Mouse (Mus musculus) forebrain, embryonic 14.5 days (tissue): ENCODE results near the gene Rtn4rl2. TPM values are rescaled to one million over a fixed set of nuclear protein-coding genes. Genes with fewer than 3 reads are reported as not detected.
A peak's percentile ranks its signal among the peaks of the same experiment; 100 is the strongest.

Experiments used
- ATAC-seq: fragments of 200-750 bp; cut with Nextera tagmentation; 2 replicates; pipeline ENCODE4 v1.8.0; 2017; ENCODE audit warnings: mild to moderate bottlenecking, moderate library complexity
- DNase-seq: peaks from one replicate; pipeline ENCODE4 v3.0.0-alpha.2; 2015; ENCODE audit warnings: low spot score
- H3K27ac ChIP-seq: fragments of 300-500 bp; sonication (generic); 2 replicates; pipeline ENCODE4 v1.5.1; 2014; ENCODE audit warnings: low read depth, mild to moderate bottlenecking, control low read depth, low read length, moderate library complexity
- H3K27me3 ChIP-seq: fragments of 300-500 bp; sonication (generic); replicated peaks from 2 replicates; pipeline ENCODE4 v1.6.1; 2014; ENCODE audit warnings: low read length, control low read depth, mixed read lengths; ENCODE audit not compliant: control insufficient read depth, insufficient read depth
- H3K36me3 ChIP-seq: fragments of 300-500 bp; sonication (generic); 2 replicates; pipeline ENCODE4 v1.6.1; 2014; ENCODE audit warnings: low read length, control low read depth; ENCODE audit not compliant: control insufficient read depth, insufficient read depth
- H3K4me1 ChIP-seq: fragments of 300-500 bp; sonication (generic); 2 replicates; pipeline ENCODE4 v1.6.1; 2014; ENCODE audit warnings: antibody characterized with exemption, low read length, control low read depth; ENCODE audit not compliant: control insufficient read depth, insufficient read depth
- H3K4me2 ChIP-seq: fragments of 300-500 bp; sonication (generic); 2 replicates; pipeline ENCODE4 v1.6.1; 2014; ENCODE audit warnings: mild to moderate bottlenecking, control low read depth, low read length
- H3K4me3 ChIP-seq: fragments of 300-500 bp; sonication (generic); 2 replicates; pipeline ENCODE4 v1.5.1; 2014; ENCODE audit warnings: low read depth, low read length, control low read depth
- H3K9ac ChIP-seq: fragments of 300-500 bp; sonication (generic); 2 replicates; pipeline ENCODE4 v1.6.1; 2014; ENCODE audit warnings: mild to moderate bottlenecking, low read length, control low read depth, moderate library complexity
- H3K9me3 ChIP-seq: fragments of 300-500 bp; sonication (generic); replicated peaks from 2 replicates; pipeline ENCODE4 v1.6.1; 2016; ENCODE audit warnings: low read length, control low read depth, mixed read lengths; ENCODE audit not compliant: control insufficient read depth
- WGBS: fragments of 180-500 bp; shearing (Covaris S2); extraction: QIAGEN DNeasy Blood & Tissue Kit; methylation state at CpG from one replicate; pipeline ENCODE4 v1.1.7; 2014; 5-methylcytosine and 5-hydroxymethylcytosine counted together
- polyA plus RNA-seq: library from polyadenylated mRNA; unstranded; fragments of >200 nt; fragmentation: Nextera tagmentation; extraction: Ambion mirVana; gene quantifications from 2 replicates; pipeline ENCODE4 v1.2.1, GENCODE M21; 2014

Rtn4rl2 gene
- polyA plus RNA-seq, 1 experiment from 2014 or later: 7.5 TPM

- peak overlapping the region; percentile 72 for H3K9ac ChIP-seq
- no peaks in the 10 kb centered on the region for H3K9me3 ChIP-seq
- no peaks in the 10 kb centered on the region for H3K36me3 ChIP-seq
- peak overlapping the region; percentile 83 for H3K4me2 ChIP-seq
- DNase-seq (peak; percentile 82), ATAC-seq (peak; percentile 29)
- under 1% methylated on average over 58 of the region's 58 CpGs for WGBS
- H3K4me1 ChIP-seq: peaks cover 20% of the 10 kb centered on the region
- peaks cover 46% of the 10 kb centered on the region for H3K27me3 ChIP-seq
- peak overlapping the region; percentile 89 for H3K27ac ChIP-seq
- peak overlapping the region; percentile 67 for H3K4me3 ChIP-seq
Observed at GRCm38 (mm10) chr2:84887411-84888271, 1.1 kb upstream of the Rtn4rl2 start.

GRCm38 (mm10) chr2:84886821-84887281 lies 341 bp upstream of the Rtn4rl2 start:
- WGBS: 1% methylated on average over 39 of the region's 39 CpGs
- DNase-seq: peak; percentile 89
- ATAC-seq: peak; percentile 61
- Histone ChIP-seq H3K4me1 (peaks cover 20% of the 10 kb centered on the region), H3K4me3 (peak overlapping the region; percentile 67), H3K36me3 (no peaks in the 10 kb centered on the region), H3K4me2 (peak overlapping the region; percentile 83), H3K27me3 (peaks cover 51% of the 10 kb centered on the region), H3K9me3 (no peaks in the 10 kb centered on the region), H3K9ac (peak overlapping the region; percentile 72), H3K27ac (peak overlapping the region; percentile 70; the same call in 1 of the 2 replicates)

DNA sequence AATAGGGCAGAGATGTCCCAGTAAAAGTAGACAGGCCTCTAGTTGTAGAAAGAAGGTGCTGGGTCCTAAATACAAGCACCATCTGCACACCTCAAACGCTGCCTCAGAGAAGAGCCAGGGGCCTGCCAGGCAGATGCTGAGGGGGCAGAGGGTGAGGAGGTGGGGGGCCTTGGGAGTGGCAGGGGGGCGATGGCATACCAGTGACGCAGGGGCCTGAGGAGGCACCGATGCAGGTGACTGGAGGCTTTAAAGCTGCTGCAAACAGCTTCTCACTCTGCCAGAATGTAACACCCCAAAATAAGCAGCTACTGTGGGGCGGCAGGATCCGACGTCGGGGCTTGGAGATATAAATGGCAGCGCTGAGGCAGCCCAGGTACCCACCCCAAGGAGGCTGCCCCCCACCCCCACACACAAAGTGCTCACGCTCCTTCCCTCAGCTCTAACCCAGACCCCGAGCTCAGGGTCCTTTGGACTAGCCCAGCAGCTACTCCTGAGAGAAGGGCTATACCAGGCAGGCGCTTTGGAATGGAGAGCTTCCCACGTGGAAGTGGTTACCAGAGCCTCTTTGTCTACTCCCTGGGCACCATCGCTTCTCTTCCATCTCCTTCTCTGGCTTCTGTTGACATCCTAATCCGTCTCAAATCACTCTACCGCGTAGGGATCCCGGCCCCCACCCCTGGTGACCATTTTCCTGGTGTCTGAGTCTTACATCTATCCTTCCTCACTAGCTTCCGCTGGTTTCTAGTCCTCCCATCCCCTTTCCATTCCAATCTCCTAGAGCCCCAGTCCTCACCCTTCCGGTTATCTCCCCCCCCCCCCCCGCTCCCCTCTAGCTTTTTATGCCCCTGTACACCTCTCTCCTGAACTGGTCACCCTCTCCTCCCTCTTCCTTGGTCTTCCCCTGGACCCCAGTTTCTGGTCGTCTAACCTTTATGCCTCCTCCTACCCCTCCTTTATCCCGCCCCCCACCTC lies 1.1 kb downstream of the Rtn4rl2 start:
- WGBS: 9% methylated on average over 21 of the region's 23 CpGs
- no peaks in the 10 kb centered on the region for H3K36me3 ChIP-seq
- DNase-seq (no peak), ATAC-seq (no peak)
- H3K4me1 ChIP-seq: peaks cover 20% of the 10 kb centered on the region
- H3K4me3 ChIP-seq: peak overlapping the region; percentile 67
- peaks cover 51% of the 10 kb centered on the region for H3K27me3 ChIP-seq
- H3K4me2 ChIP-seq: peak overlapping the region; percentile 83
- peak overlapping the region; percentile 72 for H3K9ac ChIP-seq
- no peaks in the 10 kb centered on the region for H3K9me3 ChIP-seq
- H3K27ac ChIP-seq: no peak overlapping the region

DNA sequence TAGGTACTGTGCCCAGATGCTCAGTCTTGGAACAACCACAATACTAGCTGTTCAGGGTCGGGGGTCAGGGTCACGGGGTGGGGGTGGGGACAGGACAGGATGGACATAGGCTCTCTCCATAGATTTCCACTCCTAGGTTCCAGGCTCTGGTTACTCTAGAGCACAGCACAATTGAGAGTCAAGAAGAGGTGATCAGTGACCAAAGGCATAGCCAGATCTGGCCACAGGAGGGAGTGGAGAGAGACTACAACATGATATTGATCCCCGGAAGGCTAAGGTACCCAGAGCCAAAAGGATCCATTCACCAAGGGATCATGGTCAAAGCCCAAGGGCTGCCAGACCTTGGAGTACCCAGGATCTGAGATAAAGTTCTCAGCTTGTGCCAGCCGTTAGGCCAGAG lies 1.9 kb downstream of the Rtn4rl2 start:
- Histone ChIP-seq H3K36me3 (no peaks in the 10 kb centered on the region), H3K27ac (no peak overlapping the region), H3K4me3 (peak overlapping the region; percentile 67), H3K4me1 (peaks cover 20% of the 10 kb centered on the region), H3K27me3 (peaks cover 51% of the 10 kb centered on the region), H3K9me3 (no peaks in the 10 kb centered on the region), H3K4me2 (peak overlapping the region; percentile 83), H3K9ac (no peak overlapping the region; the same call in 1 of the 2 replicates)
- 56% methylated on average over 4 of the region's 4 CpGs for WGBS
- ATAC-seq (no peak), DNase-seq (no peak)

- peaks cover 15% of the 10 kb centered on the region for H3K4me1 ChIP-seq
- H3K36me3 ChIP-seq: no peaks in the 10 kb centered on the region
- WGBS: 67% methylated on average over 4 of the region's 4 CpGs
- H3K4me2 ChIP-seq: peak overlapping the region; percentile 83
- no peak for DNase-seq
- no peak overlapping the region for H3K27ac ChIP-seq
- H3K4me3 ChIP-seq: peak overlapping the region; percentile 6; the same call in 1 of the 2 replicates
- H3K27me3 ChIP-seq: peaks cover 45% of the 10 kb centered on the region
- no peak for ATAC-seq
- peak overlapping the region; percentile 37; the same call in 1 of the 2 replicates for H3K9ac ChIP-seq
- no peaks in the 10 kb centered on the region for H3K9me3 ChIP-seq
Observed at GRCm38 (mm10) chr2:84883942-84884341, 2.6 kb downstream of the Rtn4rl2 start.

GRCm38 (mm10) chr2:84883530-84883929 lies 3.0 kb downstream of the Rtn4rl2 start:
- Histone ChIP-seq H3K4me3 (peak overlapping the region; percentile 6; the same call in 1 of the 2 replicates), H3K27ac (no peak overlapping the region), H3K9me3 (no peaks in the 10 kb centered on the region), H3K4me2 (peak overlapping the region; percentile 83), H3K9ac (peak overlapping the region; percentile 37; the same call in 1 of the 2 replicates), H3K4me1 (peaks cover 15% of the 10 kb centered on the region), H3K27me3 (peaks cover 45% of the 10 kb centered on the region), H3K36me3 (no peaks in the 10 kb centered on the region)
- DNase-seq (no peak), ATAC-seq (no peak)
- WGBS: 9% methylated on average over 11 of the region's 11 CpGs

DNA sequence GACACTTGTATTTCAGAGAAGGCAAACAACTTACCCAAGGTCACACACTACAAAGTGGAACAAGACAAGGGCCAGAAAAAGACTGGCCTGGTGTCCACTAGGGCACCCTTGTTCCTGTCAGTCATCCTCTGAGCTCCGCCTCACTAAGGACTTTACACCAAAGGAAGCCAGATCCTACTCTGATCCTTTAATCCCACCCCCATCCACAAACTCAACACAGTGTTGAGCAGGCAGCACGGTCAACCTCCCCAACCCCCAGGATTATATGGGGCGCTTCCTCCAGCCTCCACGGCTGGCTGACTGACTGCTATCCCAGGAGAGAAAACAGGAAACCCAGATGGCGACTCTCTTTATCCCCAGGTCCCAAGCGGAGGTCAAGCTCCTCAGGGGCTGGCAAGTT lies 3.4 kb downstream of the Rtn4rl2 start:
- WGBS: 15% methylated on average over 6 of the region's 6 CpGs
- no peak for DNase-seq
- H3K4me3 ChIP-seq: 0 out of 2 replicates have a peak overlapping the region, but pooled peaks have one; percentile 6

GRCm38 (mm10) chr2:84882606-84883005 lies 3.9 kb downstream of the Rtn4rl2 start:
- Histone ChIP-seq H3K36me3 (no peaks in the 10 kb centered on the region), H3K27me3 (peaks cover 42% of the 10 kb centered on the region), H3K27ac (no peak overlapping the region), H3K4me3 (0 out of 2 replicates have a peak overlapping the region, but pooled peaks have one; percentile 6), H3K4me2 (peak overlapping the region; percentile 83), H3K9ac (no peak overlapping the region), H3K9me3 (no peaks in the 10 kb centered on the region), H3K4me1 (peaks cover 11% of the 10 kb centered on the region)
- no peak for ATAC-seq
- no peak for DNase-seq
- 12% methylated on average over 23 of the region's 23 CpGs for WGBS

More for the DNA sequence above, 3.4 kb downstream of the Rtn4rl2 start:
- Histone ChIP-seq H3K9me3 (no peaks in the 10 kb centered on the region), H3K4me1 (peaks cover 14% of the 10 kb centered on the region), H3K27ac (no peak overlapping the region), H3K4me2 (peak overlapping the region; percentile 83), H3K27me3 (peaks cover 43% of the 10 kb centered on the region), H3K36me3 (no peaks in the 10 kb centered on the region), H3K9ac (no peak overlapping the region)
- no peak for ATAC-seq
